Comparison of ENCODE assay signal across 20 mouse cellular contexts in genomic region chr19:40575438-40575837, GRCm38 (mm10). TPM values are rescaled to one million over a fixed set of nuclear protein-coding genes. Genes with fewer than 3 reads are reported as not detected.
DNase-seq lines count a peak whose midpoint lies in the region; ATAC-seq and TF ChIP-seq lines count a peak whose summit lies in the region.
"Had no signal": no experiment of that assay in that cellular context is flagged by ENCODE, and none has a peak within 500 bp of the region (broad histone marks: within the 10 kb centered on the region; RNA-seq: fewer than 3 reads in every experiment).

No protein-coding gene starts in this region.

- no peaks in the 10 kb centered on the region for H3K27me3 ChIP-seq in MEL (ENCODE audit: control insufficient read depth in 1 of 2, insufficient read depth in 2 of 2, low read length in 2 of 2)
- no peaks in the 10 kb centered on the region for H3K27me3 ChIP-seq in cerebellum, adult 2 months (ENCODE audit: control insufficient read depth, insufficient read depth, low read length)
- no peaks in the 10 kb centered on the region for H3K27me3 ChIP-seq in stomach, embryonic 15.5 days (replicated peaks)
- no peaks in the 10 kb centered on the region for H3K27me3 ChIP-seq in forebrain, embryonic 15.5 days
- H3K27me3 ChIP-seq: CH12.LX; embryonic facial prominence, embryonic 15.5 days; limb, embryonic 13.5 days; lung, embryonic 15.5 days had no signal

- no peak for TF ChIP-seq EP300 in MEL (IDR thresholded peaks at IDR 0.05; ENCODE audit: low read depth in 1 of 2, low read length in 2 of 2)

- peak; percentile 84 for ATAC-seq in stomach, embryonic 15.5 days (ENCODE audit: insufficient read depth, low FRiP score, low read depth)
- ATAC-seq in forebrain, embryonic 15.5 days (replicated peaks), result no peak
- ATAC-seq: forebrain, postnatal 0 days; inflammation-experienced regulatory T-cells, adult 6 months had no signal

- no peaks in the 10 kb centered on the region for H3K79me2 ChIP-seq in MEL (ENCODE audit: control insufficient read depth, insufficient read depth, low read length, poor library complexity)

- no peak for TF ChIP-seq CTCF in MEL (IDR thresholded peaks at IDR 0.05 in 2 of 3, conservative IDR thresholded peaks at IDR 0.05 in 1 of 3; ENCODE audit: control insufficient read depth in 1 of 3, insufficient read depth in 1 of 3, low read depth in 2 of 3, low read length in 3 of 3, poor library complexity in 1 of 3, severe bottlenecking in 1 of 3)
- no peak for TF ChIP-seq CTCF in cerebellum, adult 2 months (IDR thresholded peaks at IDR 0.05; ENCODE audit: borderline replicate concordance, insufficient read depth, low read depth, low read length)

- H3K4me1 ChIP-seq in MEL (ENCODE audit: control insufficient read depth in 1 of 2, insufficient read depth in 2 of 2, low read length in 2 of 2), result peaks cover 0 to 4% of the 10 kb centered on the region in 2 experiments; a peak in 1 of 4 replicates
- H3K4me1 ChIP-seq in cerebellum, adult 2 months (ENCODE audit: control insufficient read depth, insufficient read depth, low read length), result peaks cover 14% of the 10 kb centered on the region
- H3K4me1 ChIP-seq in stomach, embryonic 15.5 days, result no peaks in the 10 kb centered on the region
- H3K4me1 ChIP-seq in forebrain, embryonic 15.5 days, result no peaks in the 10 kb centered on the region
- H3K4me1 ChIP-seq: embryonic facial prominence, embryonic 15.5 days; hindbrain, embryonic 10.5 days; limb, embryonic 13.5 days; lung, embryonic 15.5 days; midbrain, embryonic 10.5 days had no signal

- no peaks in the 10 kb centered on the region for H3K9me3 ChIP-seq in MEL (replicated peaks; ENCODE audit: insufficient read depth, low read length)
- H3K9me3 ChIP-seq in stomach, embryonic 15.5 days, result no peaks in the 10 kb centered on the region
- H3K9me3 ChIP-seq in forebrain, embryonic 15.5 days, result no peaks in the 10 kb centered on the region

- H3K36me3 ChIP-seq in MEL (ENCODE audit: control insufficient read depth in 1 of 2, insufficient read depth in 2 of 2, low read length in 2 of 2), result peaks cover 7 to 36% of the 10 kb centered on the region in 2 experiments
- peaks cover 53% of the 10 kb centered on the region for H3K36me3 ChIP-seq in stomach, embryonic 15.5 days
- H3K36me3 ChIP-seq in forebrain, embryonic 15.5 days, result peaks cover 91% of the 10 kb centered on the region

- TF ChIP-seq POLR2A in MEL (IDR thresholded peaks at IDR 0.05; ENCODE audit: control insufficient read depth in 1 of 2, insufficient read depth in 1 of 2, low read depth in 1 of 2, low read length in 2 of 2, poor library complexity in 1 of 2), result no peak
- TF ChIP-seq POLR2A in cerebellum, adult 2 months (IDR thresholded peaks at IDR 0.05; ENCODE audit: borderline replicate concordance, insufficient read depth, low read length), result no peak

- H3K27ac ChIP-seq in MEL (ENCODE audit: control insufficient read depth, low read depth, low read length), result no peak overlapping the region
- H3K27ac ChIP-seq in cerebellum, adult 2 months (ENCODE audit: insufficient read depth, low read length), result no peak overlapping the region
- peak overlapping the region; percentile 51; the same call in 1 of the 2 replicates for H3K27ac ChIP-seq in stomach, embryonic 15.5 days
- H3K27ac ChIP-seq in forebrain, embryonic 15.5 days (replicated peaks), result no peak overlapping the region
- H3K27ac ChIP-seq: embryonic facial prominence, embryonic 15.5 days; hindbrain, embryonic 10.5 days; limb, embryonic 13.5 days; liver, embryonic 14.5 days; lung, embryonic 15.5 days; macrophage; midbrain, embryonic 10.5 days had no signal

- DNase-seq in MEL (ENCODE audit: low read depth, low spot score), result no peak
- DNase-seq in cerebellum, adult 2 months, result peak; percentile 45 to 68
- DNase-seq in cerebellum, postnatal 36 days, result peak; percentile 30 to 40
- no peak for DNase-seq in left cerebral cortex, adult 11 months (ENCODE audit: low spot score)
- no peak for DNase-seq in urinary bladder, adult 2 months (ENCODE audit: low spot score)
- DNase-seq: adrenal gland, postnatal 36 days; forebrain, postnatal 0 days; retina, postnatal 1 day; thymus, postnatal 25 days had no signal

- no peak overlapping the region for H3K4me2 ChIP-seq in stomach, embryonic 15.5 days
- H3K4me2 ChIP-seq in forebrain, embryonic 15.5 days (replicated peaks), result no peak overlapping the region
- H3K4me2 ChIP-seq: embryonic facial prominence, embryonic 15.5 days; limb, embryonic 13.5 days; lung, embryonic 15.5 days had no signal

- no peak for TF ChIP-seq RAD21 in MEL (IDR thresholded peaks at IDR 0.05; ENCODE audit: low read depth, low read length)

- WGBS in cerebellum, adult 2 months, result 18% methylated on average over 5 of the region's 5 CpGs
- WGBS in stomach, embryonic 15.5 days, result 48% methylated on average over 5 of the region's 5 CpGs
- 86% methylated on average over 5 of the region's 5 CpGs for WGBS in forebrain, embryonic 15.5 days

- no peak overlapping the region for H3K9ac ChIP-seq in MEL (ENCODE audit: control insufficient read depth, low read depth, low read length, poor library complexity, severe bottlenecking)
- no peak overlapping the region for H3K9ac ChIP-seq in stomach, embryonic 15.5 days
- no peak overlapping the region for H3K9ac ChIP-seq in forebrain, embryonic 15.5 days (replicated peaks)
- H3K9ac ChIP-seq: embryonic facial prominence, embryonic 15.5 days; forebrain, postnatal 0 days; limb, embryonic 13.5 days; liver, embryonic 14.5 days; lung, embryonic 15.5 days had no signal

- H3K4me3 ChIP-seq in MEL (ENCODE audit: control insufficient read depth in 1 of 2, insufficient read depth in 1 of 2, low read depth in 2 of 2, low read length in 2 of 2), result no peak overlapping the region
- no peak overlapping the region for H3K4me3 ChIP-seq in cerebellum, adult 2 months (replicated peaks; ENCODE audit: insufficient read depth, low read depth, low read length)
- no peak overlapping the region for H3K4me3 ChIP-seq in stomach, embryonic 15.5 days (replicated peaks)
- H3K4me3 ChIP-seq in forebrain, embryonic 15.5 days, result no peak overlapping the region
- H3K4me3 ChIP-seq: embryonic facial prominence, embryonic 15.5 days; hindbrain, embryonic 10.5 days; limb, embryonic 13.5 days; lung, embryonic 15.5 days; midbrain, embryonic 10.5 days had no signal

TF ChIP-seq in MEL, 35 proteins besides CTCF, POLR2A, EP300 and RAD21:
- TF ChIP-seq TCF12 (IDR thresholded peaks at IDR 0.05; ENCODE audit: low read depth, low read length) (no peak), ELF1 (IDR thresholded peaks at IDR 0.05; ENCODE audit: low read depth, low read length) (no peak), MAFK (IDR thresholded peaks at IDR 0.05; ENCODE audit: borderline replicate concordance, low read depth, low read length) (no peak), MYC (IDR thresholded peaks at IDR 0.05; ENCODE audit: low read depth, low read length) (0 out of 2 replicates have a peak, but pooled peaks have one; percentile 19), TAL1 (IDR thresholded peaks at IDR 0.05; ENCODE audit: low read length) (no peak), GATA1 (IDR thresholded peaks at IDR 0.05; ENCODE audit: low read depth, low read length) (peak; percentile 49; the same call in 1 of the 2 replicates), POLR2AphosphoS5 (IDR thresholded peaks at IDR 0.05; ENCODE audit: borderline replicate concordance, low read depth, low read length) (no peak)

RNA-seq across cellular contexts. Expression of gene Aldh18a1, which starts 12.8 kb away (rescaled TPM):
- 35.3 and 68.5 TPM in 2 replicates for total RNA-seq in MEL (2012; rRNA removed)
- 100 to 1,000 TPM in 1 of 2 experiments, 10 to 100 TPM in 1; 89.7 to 214 TPM for polyA plus RNA-seq in MEL (2012; ENCODE audit: insufficient read depth in 1 of 2, insufficient read length in 2 of 2, low read depth in 1 of 2, low replicate concordance in 2 of 2, missing spikeins in 1 of 2)
- polyA plus RNA-seq in cerebellum, adult 2 months (2012; rRNA removed), result 25.3 and 32.2 TPM in 2 replicates
- polyA plus RNA-seq in stomach, embryonic 15.5 days (2015; fragmentation: Nextera tagmentation; extraction: Ambion mirVana), result 99.9 and 120 TPM in 2 replicates
- polyA plus RNA-seq in forebrain, embryonic 15.5 days (2015; fragmentation: Nextera tagmentation; extraction: Ambion mirVana), result 78.8 and 79.1 TPM in 2 replicates
- 103 and 115 TPM in 2 replicates for polyA plus RNA-seq in urinary bladder, adult 2 months (2012; rRNA removed)

RNA-seq across cellular contexts. Expression of gene Tctn3, which starts 36.6 kb away (rescaled TPM):
- total RNA-seq in MEL (2012; rRNA removed), result 2.9 and 3.6 TPM in 2 replicates
- 1 to 10 TPM in 1 of 2 experiments, not detected in 1; 6.2 TPM for polyA plus RNA-seq in MEL (2012; ENCODE audit: insufficient read depth in 1 of 2, insufficient read length in 2 of 2, low read depth in 1 of 2, low replicate concordance in 2 of 2, missing spikeins in 1 of 2)
- 16.4 and 18.9 TPM in 2 replicates for polyA plus RNA-seq in cerebellum, adult 2 months (2012; rRNA removed)
- 7.7 and 10.5 TPM in 2 replicates for polyA plus RNA-seq in stomach, embryonic 15.5 days (2015; fragmentation: Nextera tagmentation; extraction: Ambion mirVana)
- polyA plus RNA-seq in forebrain, embryonic 15.5 days (2015; fragmentation: Nextera tagmentation; extraction: Ambion mirVana), result 12.8 and 14.1 TPM in 2 replicates
- 10.4 and 10.6 TPM in 2 replicates for polyA plus RNA-seq in urinary bladder, adult 2 months (2012; rRNA removed)

RNA-seq across cellular contexts. Expression of gene Entpd1, which starts 36.7 kb away (rescaled TPM):
- not detected in 2 replicates for total RNA-seq in MEL (2012; rRNA removed)
- polyA plus RNA-seq in MEL (2012; ENCODE audit: insufficient read depth in 1 of 2, insufficient read length in 2 of 2, low read depth in 1 of 2, low replicate concordance in 2 of 2, missing spikeins in 1 of 2), result not detected
- polyA plus RNA-seq in cerebellum, adult 2 months (2012; rRNA removed), result 7.5 and 12.0 TPM in 2 replicates
- polyA plus RNA-seq in stomach, embryonic 15.5 days (2015; fragmentation: Nextera tagmentation; extraction: Ambion mirVana), result 10.3 and 10.9 TPM in 2 replicates
- polyA plus RNA-seq in forebrain, embryonic 15.5 days (2015; fragmentation: Nextera tagmentation; extraction: Ambion mirVana), result 8.4 and 8.6 TPM in 2 replicates
- polyA plus RNA-seq in urinary bladder, adult 2 months (2012; rRNA removed), result 82.5 and 102 TPM in 2 replicates

Comparison
In these comparisons a context has a peak if more than half of its experiments do, and no peak if none do; other contexts are left out.
1. DNase-seq: peak in cerebellum, adult 2 months (2 of 2) and cerebellum, postnatal 36 days (2 of 2); none in MEL (single experiment), left cerebral cortex, adult 11 months (single experiment) and urinary bladder, adult 2 months (single experiment).